Mouse (Mus musculus): ENCODE results near the gene Rasl10a. TPM values are rescaled to one million over a fixed set of nuclear protein-coding genes. Genes with fewer than 3 reads are reported as not detected.

Rasl10a gene
- polyA plus RNA-seq, 2 experiments = 0.21 to 0.34 TPM

- no peak for TF ChIP-seq CTCF (IDR thresholded peaks at IDR 0.05; ENCODE audit: low read depth)
- no peak for TF ChIP-seq EP300 (IDR thresholded peaks at IDR 0.05; ENCODE audit: low read depth)
- peaks cover 22% of the 10 kb centered on the region for H3K27me3 ChIP-seq (ENCODE audit: control insufficient read depth, insufficient read depth, low read length)
- no peaks in the 10 kb centered on the region for H3K4me1 ChIP-seq (replicated peaks; ENCODE audit: control insufficient read depth in 2 of 2, insufficient read depth in 2 of 2, low read length in 1 of 2)
- H3K4me2 ChIP-seq (ENCODE audit: low read depth) = no peak overlapping the region
- no peaks in the 10 kb centered on the region for H3K9me3 ChIP-seq (ENCODE audit: control insufficient read depth, low read length)
- no peak overlapping the region for H3K27ac ChIP-seq
- WGBS (ENCODE audit: insufficient replicate concordance) = 54% methylated on average over 10 of the region's 10 CpGs
- H3K4me3 ChIP-seq (ENCODE audit: insufficient read depth in 1 of 2, low read depth in 2 of 2, low read length in 2 of 2) = no peak overlapping the region
- H3K9ac ChIP-seq (replicated peaks) = no peak overlapping the region
- no peaks in the 10 kb centered on the region for H3K36me3 ChIP-seq (replicated peaks; ENCODE audit: control insufficient read depth, insufficient read depth, low read depth)
- DNase-seq (ENCODE audit: low read depth in 3 of 3, low spot score in 3 of 3) = no peak
- ATAC-seq (ENCODE audit: insufficient read depth) = no peak
Measured at GRCm38 (mm10) chr11:5052200-5052854, 5.6 kb upstream of the Rasl10a start.

- TF ChIP-seq EP300 (IDR thresholded peaks at IDR 0.05; ENCODE audit: low read depth) (no peak), CTCF (IDR thresholded peaks at IDR 0.05; ENCODE audit: low read depth) (no peak)
- peaks cover 40% of the 10 kb centered on the region for H3K27me3 ChIP-seq (ENCODE audit: control insufficient read depth, insufficient read depth, low read length)
- DNase-seq (ENCODE audit: low read depth in 3 of 3, low spot score in 3 of 3) = no peak
- WGBS (ENCODE audit: insufficient replicate concordance) = 68% methylated on average over 14 of the region's 14 CpGs
- no peak overlapping the region for H3K4me3 ChIP-seq (ENCODE audit: insufficient read depth in 1 of 2, low read depth in 2 of 2, low read length in 2 of 2)
- no peak overlapping the region for H3K4me2 ChIP-seq (ENCODE audit: low read depth)
- H3K36me3 ChIP-seq (replicated peaks; ENCODE audit: control insufficient read depth, insufficient read depth, low read depth) = no peaks in the 10 kb centered on the region
- no peak for ATAC-seq (ENCODE audit: insufficient read depth)
- H3K9me3 ChIP-seq (ENCODE audit: control insufficient read depth, low read length) = no peaks in the 10 kb centered on the region
- no peaks in the 10 kb centered on the region for H3K4me1 ChIP-seq (replicated peaks; ENCODE audit: control insufficient read depth in 2 of 2, insufficient read depth in 2 of 2, low read length in 1 of 2)
- no peak overlapping the region for H3K27ac ChIP-seq
- H3K9ac ChIP-seq (replicated peaks) = no peak overlapping the region
Measured at GRCm38 (mm10) chr11:5054151-5054550, 3.8 kb upstream of the Rasl10a start.

GRCm38 (mm10) chr11:5054874-5055273 lies 3.1 kb upstream of the Rasl10a start:
- 56% methylated on average over 6 of the region's 6 CpGs for WGBS (ENCODE audit: insufficient replicate concordance)
- H3K36me3 ChIP-seq (replicated peaks; ENCODE audit: control insufficient read depth, insufficient read depth, low read depth) = no peaks in the 10 kb centered on the region
- H3K9me3 ChIP-seq (ENCODE audit: control insufficient read depth, low read length) = no peaks in the 10 kb centered on the region
- DNase-seq (ENCODE audit: low read depth in 3 of 3, low spot score in 3 of 3) (no peak), ATAC-seq (ENCODE audit: insufficient read depth) (no peak)
- H3K4me2 ChIP-seq (ENCODE audit: low read depth) = no peak overlapping the region
- peaks cover 47% of the 10 kb centered on the region for H3K27me3 ChIP-seq (ENCODE audit: control insufficient read depth, insufficient read depth, low read length)
- H3K9ac ChIP-seq (replicated peaks) = no peak overlapping the region
- TF ChIP-seq CTCF (IDR thresholded peaks at IDR 0.05; ENCODE audit: low read depth) = no peak
- no peak for TF ChIP-seq EP300 (IDR thresholded peaks at IDR 0.05; ENCODE audit: low read depth)
- no peaks in the 10 kb centered on the region for H3K4me1 ChIP-seq (replicated peaks; ENCODE audit: control insufficient read depth in 2 of 2, insufficient read depth in 2 of 2, low read length in 1 of 2)
- H3K27ac ChIP-seq = no peak overlapping the region
- H3K4me3 ChIP-seq (ENCODE audit: insufficient read depth in 1 of 2, low read depth in 2 of 2, low read length in 2 of 2) = no peak overlapping the region

- no peak for TF ChIP-seq EP300 (IDR thresholded peaks at IDR 0.05; ENCODE audit: low read depth)
- no peak for TF ChIP-seq CTCF (IDR thresholded peaks at IDR 0.05; ENCODE audit: low read depth)
- H3K9me3 ChIP-seq (ENCODE audit: control insufficient read depth, low read length) = no peaks in the 10 kb centered on the region
- H3K4me3 ChIP-seq (ENCODE audit: insufficient read depth in 1 of 2, low read depth in 2 of 2, low read length in 2 of 2) = no peak overlapping the region
- H3K27ac ChIP-seq = no peak overlapping the region
- peaks cover 61% of the 10 kb centered on the region for H3K27me3 ChIP-seq (ENCODE audit: control insufficient read depth, insufficient read depth, low read length)
- H3K4me1 ChIP-seq (replicated peaks; ENCODE audit: control insufficient read depth in 2 of 2, insufficient read depth in 2 of 2, low read length in 1 of 2) = no peaks in the 10 kb centered on the region
- H3K4me2 ChIP-seq (ENCODE audit: low read depth) = no peak overlapping the region
- DNase-seq (ENCODE audit: low read depth in 3 of 3, low spot score in 3 of 3) = no peak
- ATAC-seq (ENCODE audit: insufficient read depth) = no peak
- H3K9ac ChIP-seq (replicated peaks) = no peak overlapping the region
- 45% methylated on average over 23 of the region's 23 CpGs for WGBS (ENCODE audit: insufficient replicate concordance)
- H3K36me3 ChIP-seq (replicated peaks; ENCODE audit: control insufficient read depth, insufficient read depth, low read depth) = no peaks in the 10 kb centered on the region
Measured at GRCm38 (mm10) chr11:5055945-5056938, 1.7 kb upstream of the Rasl10a start.

- no peaks in the 10 kb centered on the region for H3K36me3 ChIP-seq (replicated peaks; ENCODE audit: control insufficient read depth, insufficient read depth, low read depth)
- TF ChIP-seq CTCF (IDR thresholded peaks at IDR 0.05; ENCODE audit: low read depth) = no peak
- no peak for TF ChIP-seq EP300 (IDR thresholded peaks at IDR 0.05; ENCODE audit: low read depth)
- 57% methylated on average over 8 of the region's 8 CpGs for WGBS (ENCODE audit: insufficient replicate concordance)
- ATAC-seq (ENCODE audit: insufficient read depth) (no peak), DNase-seq (ENCODE audit: low read depth in 3 of 3, low spot score in 3 of 3) (no peak)
- no peak overlapping the region for H3K4me3 ChIP-seq (ENCODE audit: insufficient read depth in 1 of 2, low read depth in 2 of 2, low read length in 2 of 2)
- H3K9me3 ChIP-seq (ENCODE audit: control insufficient read depth, low read length) = no peaks in the 10 kb centered on the region
- no peak overlapping the region for H3K9ac ChIP-seq (replicated peaks)
- no peak overlapping the region for H3K4me2 ChIP-seq (ENCODE audit: low read depth)
- peaks cover 69% of the 10 kb centered on the region for H3K27me3 ChIP-seq (ENCODE audit: control insufficient read depth, insufficient read depth, low read length)
- no peak overlapping the region for H3K27ac ChIP-seq
- H3K4me1 ChIP-seq (replicated peaks; ENCODE audit: control insufficient read depth in 2 of 2, insufficient read depth in 2 of 2, low read length in 1 of 2) = no peaks in the 10 kb centered on the region; a peak in 1 of 4 replicates
Measured at GRCm38 (mm10) chr11:5057064-5057463, 864 bp upstream of the Rasl10a start.
